In genomic region chr1:195130953-195131674, GRCm38 (mm10) we compare ENCODE assay signal across 8 mouse cellular contexts. TPM values are rescaled to one million over a fixed set of nuclear protein-coding genes. Genes with fewer than 3 reads are reported as not detected.
DNase-seq lines count a peak whose midpoint lies in the region; ATAC-seq lines count a peak whose summit lies in the region.

Gene Cr1l (minus strand): TSS chr1:195131586.

- peak; percentile 88 for ATAC-seq in megakaryocyte progenitor cell, adult 5-6 weeks (replicated peaks; ENCODE audit: poor library complexity)

- peak; percentile 88 for DNase-seq in adipocyte (ENCODE audit: low spot score)
- peak; percentile 95 for DNase-seq in embryo, embryonic 10 days (ENCODE audit: low spot score)
- peak; percentile 77 for DNase-seq in gastrocnemius, postnatal 10 days
- DNase-seq in induced T-regulatory cell, adult 2 months (ENCODE audit: low read depth) = peak; percentile 93
- peak; percentile 67 to 87 for DNase-seq in left cerebral cortex, adult 9 months (ENCODE audit: low spot score in 2 of 2)
- DNase-seq in right cerebral cortex, postnatal 14 days = peak; percentile 85
- peak; percentile 78 to 87 for DNase-seq in urinary bladder, postnatal 36 days (ENCODE audit: low spot score in 2 of 2)

RNA-seq across cellular contexts. Expression of gene Cr1l, which starts in this region (rescaled TPM):
- 10 to 100 TPM; 42.2 to 45.4 TPM for total RNA-seq in gastrocnemius, postnatal 10 days (2021)
- total RNA-seq in megakaryocyte progenitor cell, adult 5-6 weeks (2015) = 120 and 134 TPM in 2 replicates
- total RNA-seq in megakaryocyte progenitor cell, adult 5-6 weeks (2017) = 101 and 119 TPM in 2 replicates

Comparison
In these comparisons a context has a peak if more than half of its experiments do, and no peak if none do; other contexts are left out.
1. Peak in every context shown above with its lines: DNase-seq and ATAC-seq.